Mouse (Mus musculus) neural tube, embryonic 13.5 days (tissue): ENCODE data around the gene Btbd8. TPM values are rescaled to one million over a fixed set of nuclear protein-coding genes. Genes with fewer than 3 reads are reported as not detected.

Experiments
- ATAC-seq: fragments of 200-750 bp; cut with Nextera tagmentation; 2 replicates; pipeline ENCODE4 v1.8.0; 2017; ENCODE audit warnings: low read depth, mild to moderate bottlenecking, moderate TSS enrichment, moderate library complexity
- H3K27ac ChIP-seq: fragments of 300-500 bp; sonication (generic); replicated peaks from 2 replicates; pipeline ENCODE4 v1.5.1; 2015; ENCODE audit warnings: moderate library complexity, mild to moderate bottlenecking, inconsistent platforms
- H3K27me3 ChIP-seq: fragments of 300-500 bp; sonication (generic); 2 replicates; pipeline ENCODE4 v1.6.1; 2015; ENCODE audit warnings: mild to moderate bottlenecking, inconsistent platforms
- H3K36me3 ChIP-seq: fragments of 300-500 bp; sonication (generic); 2 replicates; pipeline ENCODE4 v1.6.1; 2015; ENCODE audit warnings: mild to moderate bottlenecking, inconsistent platforms
- H3K4me1 ChIP-seq: fragments of 300-500 bp; sonication (generic); replicated peaks from 2 replicates; pipeline ENCODE4 v1.6.1; 2015; ENCODE audit warnings: inconsistent platforms
- H3K4me2 ChIP-seq: fragments of 300-500 bp; sonication (generic); 2 replicates; pipeline ENCODE4 v1.6.1; 2015; ENCODE audit warnings: inconsistent platforms, mild to moderate bottlenecking, moderate library complexity
- H3K4me3 ChIP-seq: fragments of 300-500 bp; sonication (generic); 2 replicates; pipeline ENCODE4 v1.5.1; 2015; ENCODE audit warnings: mild to moderate bottlenecking, inconsistent platforms
- H3K9ac ChIP-seq: fragments of 300-500 bp; sonication (generic); 2 replicates; pipeline ENCODE4 v1.6.1; 2015; ENCODE audit warnings: moderate library complexity, mild to moderate bottlenecking, inconsistent platforms
- H3K9me3 ChIP-seq: fragments of 300-500 bp; sonication (generic); 2 replicates; pipeline ENCODE4 v1.6.1; 2016; ENCODE audit warnings: inconsistent platforms
- whole genome bisulfite sequencing: fragments of 180-500 bp; shearing (Covaris S2); methylation state at CpG from one replicate; pipeline ENCODE4 v1.1.7; 2015; 5-methylcytosine and 5-hydroxymethylcytosine counted together
- polyA plus RNA-seq: library from polyadenylated mRNA; unstranded; fragments of >200 nt; fragmentation: Nextera tagmentation; extraction: Ambion mirVana; gene quantifications from 2 replicates; pipeline ENCODE4 v1.2.1, GENCODE M21; 2015

Btbd8 gene
- polyA plus RNA-seq, 1 experiment from 2014 or later = 11.0 TPM

DNA sequence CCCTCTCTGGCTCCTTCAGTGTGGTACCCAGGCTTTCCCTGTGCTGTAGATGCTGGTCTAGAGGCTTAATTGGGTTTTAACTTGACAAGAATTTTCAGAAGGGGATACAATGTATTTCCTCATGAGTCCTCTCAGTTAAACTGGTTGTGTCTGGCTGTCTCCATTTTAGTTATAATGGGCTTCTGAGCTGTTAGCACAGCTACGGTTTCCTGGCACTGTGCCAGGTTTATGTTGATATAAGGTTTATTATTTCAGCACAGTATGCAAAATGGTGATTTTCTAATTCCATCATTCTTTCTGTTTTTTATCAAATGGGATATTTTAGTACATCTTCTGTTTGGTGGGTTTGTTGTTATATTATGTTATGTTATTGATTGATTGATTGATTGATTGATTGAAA is 16.1 kb upstream of the Btbd8 start:
- Histone ChIP-seq H3K36me3 (no peaks in the 10 kb centered on the region), H3K9ac (no peak overlapping the region), H3K9me3 (no peaks in the 10 kb centered on the region), H3K27ac (no peak overlapping the region), H3K27me3 (no peaks in the 10 kb centered on the region), H3K4me1 (no peaks in the 10 kb centered on the region), H3K4me2 (no peak overlapping the region), H3K4me3 (no peak overlapping the region)
- 57% methylated on average over 1 of the region's 1 CpGs for WGBS
- ATAC-seq = no peak

DNA sequence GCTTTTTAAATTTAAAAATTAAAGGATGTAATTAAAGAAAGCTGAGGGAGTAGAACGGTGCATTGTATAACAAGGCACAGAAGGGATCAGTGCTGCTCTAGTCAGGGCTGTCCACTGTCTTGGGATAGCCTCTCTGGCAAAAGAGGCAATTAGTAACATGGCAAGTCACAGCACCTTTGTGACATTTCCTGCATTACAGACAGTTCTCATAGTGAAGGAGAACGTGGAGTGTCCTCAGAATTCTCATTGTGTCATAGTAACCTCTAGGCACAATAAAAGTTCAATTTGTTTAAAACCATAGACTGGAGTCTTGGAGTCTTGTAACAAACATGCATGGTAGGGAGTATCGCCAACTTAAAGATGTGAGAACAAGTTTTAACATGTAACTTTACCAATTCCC is 6.5 kb upstream of the Btbd8 start, which contains the start of gene Lpcat2b:
Gene Lpcat2b, plus strand, starts transcription at position 301 of the 400 bp plus-strand sequence.
- Histone ChIP-seq H3K9ac (no peak within 1 kb of the TSS), H3K27ac (no peak within 1 kb of the TSS), H3K4me2 (no peak within 1 kb of the TSS), H3K4me3 (no peak within 1 kb of the TSS), H3K36me3 (no peaks in the 10 kb centered on the region), H3K27me3 (0 out of 2 replicates have a peak, but pooled peaks cover 4% of the 10 kb centered on the region), H3K4me1 (no peaks in the 10 kb centered on the region), H3K9me3 (no peaks in the 10 kb centered on the region)
- WGBS = 82% methylated on average over 3 of the region's 3 CpGs
- no peak for ATAC-seq

- 76% methylated on average over 5 of the region's 5 CpGs for WGBS
- H3K4me3 ChIP-seq = no peak overlapping the region
- H3K9me3 ChIP-seq = no peaks in the 10 kb centered on the region
- no peaks in the 10 kb centered on the region for H3K36me3 ChIP-seq
- no peak overlapping the region for H3K9ac ChIP-seq
- H3K27me3 ChIP-seq = 0 out of 2 replicates have a peak, but pooled peaks cover 4% of the 10 kb centered on the region
- H3K27ac ChIP-seq = no peak overlapping the region
- H3K4me1 ChIP-seq = peaks cover 8% of the 10 kb centered on the region
- ATAC-seq = no peak
- no peak overlapping the region for H3K4me2 ChIP-seq
Measured at GRCm38 (mm10) chr5:107434001-107434400, 3.8 kb upstream of the Btbd8 start.

DNA sequence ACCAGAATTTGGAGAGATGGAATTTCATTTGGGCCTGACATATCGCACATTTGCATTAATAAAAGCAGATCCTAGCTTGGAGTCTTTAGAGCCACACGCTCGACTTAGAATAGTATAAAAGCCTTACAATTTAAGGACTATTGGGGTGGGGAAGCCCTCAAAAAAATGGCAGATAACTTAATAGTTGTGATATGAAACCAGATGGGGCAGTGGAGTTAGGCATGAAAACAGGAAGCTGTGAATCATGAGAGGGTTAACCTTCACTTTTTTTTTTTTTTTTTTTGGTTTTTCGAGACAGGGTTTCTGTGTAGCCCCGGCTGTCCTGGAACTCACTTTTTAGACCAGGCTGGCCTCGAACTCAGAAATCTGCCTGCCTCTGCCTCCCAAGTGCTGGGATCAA is 1.6 kb upstream of the Btbd8 start:
- no peaks in the 10 kb centered on the region for H3K9me3 ChIP-seq
- H3K4me3 ChIP-seq = no peak overlapping the region
- no peaks in the 10 kb centered on the region for H3K36me3 ChIP-seq
- 0 out of 2 replicates have a peak, but pooled peaks cover 4% of the 10 kb centered on the region for H3K27me3 ChIP-seq
- no peak for ATAC-seq
- WGBS = 93% methylated on average over 6 of the region's 6 CpGs
- no peak overlapping the region for H3K4me2 ChIP-seq
- no peak overlapping the region for H3K9ac ChIP-seq
- no peak overlapping the region for H3K27ac ChIP-seq
- peaks cover 10% of the 10 kb centered on the region for H3K4me1 ChIP-seq

- H3K36me3 ChIP-seq = no peaks in the 10 kb centered on the region
- no peak overlapping the region for H3K4me3 ChIP-seq
- peaks cover 10% of the 10 kb centered on the region for H3K4me1 ChIP-seq
- no peak overlapping the region for H3K27ac ChIP-seq
- H3K27me3 ChIP-seq = 0 out of 2 replicates have a peak, but pooled peaks cover under 1% of the 10 kb centered on the region
- H3K9me3 ChIP-seq = no peaks in the 10 kb centered on the region
- no peak overlapping the region for H3K4me2 ChIP-seq
- no peak overlapping the region for H3K9ac ChIP-seq
- 90% methylated on average over 6 of the region's 6 CpGs for WGBS
- ATAC-seq = no peak
Measured at GRCm38 (mm10) chr5:107436587-107437209, 1.1 kb upstream of the Btbd8 start.

- WGBS = 24% methylated on average over 7 of the region's 7 CpGs
- H3K9ac ChIP-seq = peak overlapping the region; percentile 95
- ATAC-seq = peak; percentile 12; the same call in 1 of the 2 replicates
- H3K4me3 ChIP-seq = peak overlapping the region; percentile 86
- H3K27me3 ChIP-seq = no peaks in the 10 kb centered on the region
- H3K4me1 ChIP-seq = peaks cover 10% of the 10 kb centered on the region
- H3K4me2 ChIP-seq = peak overlapping the region; percentile 66
- no peaks in the 10 kb centered on the region for H3K9me3 ChIP-seq
- H3K27ac ChIP-seq = peak overlapping the region; percentile 90
- no peaks in the 10 kb centered on the region for H3K36me3 ChIP-seq
Measured at GRCm38 (mm10) chr5:107438353-107438752, 556 bp downstream of the Btbd8 start.

DNA sequence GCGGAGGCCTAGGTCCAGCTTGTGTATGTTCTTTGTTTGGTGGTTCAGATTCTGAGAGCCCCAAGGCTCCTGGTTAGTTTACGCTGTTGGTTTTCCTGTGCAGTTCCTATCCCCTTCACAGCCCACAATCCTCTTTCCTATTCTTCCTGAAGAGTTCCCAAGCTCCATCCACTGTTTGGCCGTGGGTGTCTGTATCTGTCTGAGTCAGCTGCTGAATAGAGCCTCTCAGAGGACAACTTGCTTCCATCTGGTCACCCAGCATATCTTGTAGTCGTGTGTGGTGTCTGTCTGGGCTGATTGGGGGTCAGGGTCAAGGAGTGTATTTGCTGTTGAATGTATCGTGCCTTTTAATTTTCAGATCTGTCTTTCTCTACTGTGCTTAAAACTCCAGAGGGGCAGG is 4.1 kb downstream of the Btbd8 start:
- Histone ChIP-seq H3K4me2 (no peak overlapping the region), H3K9ac (no peak overlapping the region), H3K27me3 (no peaks in the 10 kb centered on the region), H3K36me3 (no peaks in the 10 kb centered on the region), H3K9me3 (no peaks in the 10 kb centered on the region), H3K4me1 (peaks cover 14% of the 10 kb centered on the region), H3K4me3 (no peak overlapping the region), H3K27ac (no peak overlapping the region)
- no peak for ATAC-seq
- 85% methylated on average over 5 of the region's 5 CpGs for WGBS

DNA sequence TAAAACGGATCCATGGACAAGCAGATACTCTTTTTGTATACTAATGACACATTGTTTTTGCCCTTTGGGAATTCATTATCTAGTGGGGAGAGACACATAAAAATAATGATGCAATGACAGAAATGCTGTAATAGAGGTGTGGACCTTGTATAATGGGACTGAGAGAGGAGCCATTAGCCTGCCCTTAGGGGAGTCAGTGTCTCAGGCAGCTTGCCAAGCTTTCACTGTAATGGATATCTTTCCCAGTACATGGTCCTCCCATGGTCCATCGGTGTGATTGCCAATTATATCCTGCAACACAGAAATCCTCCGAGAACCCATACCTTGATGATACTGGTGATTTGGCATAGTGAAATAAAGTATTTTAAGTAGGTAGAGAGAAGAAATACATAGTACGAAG is 6.5 kb downstream of the Btbd8 start:
- Histone ChIP-seq H3K27ac (peak overlapping the region; percentile 62; the same call in 1 of the 2 replicates), H3K4me3 (no peak overlapping the region), H3K36me3 (no peaks in the 10 kb centered on the region), H3K4me1 (0 out of 2 replicates have a peak, but pooled peaks cover 3% of the 10 kb centered on the region), H3K27me3 (no peaks in the 10 kb centered on the region), H3K9ac (no peak overlapping the region), H3K4me2 (no peak overlapping the region), H3K9me3 (no peaks in the 10 kb centered on the region)
- peak; percentile 72; the same call in 1 of the 2 replicates for ATAC-seq
- 62% methylated on average over 4 of the region's 4 CpGs for WGBS

DNA sequence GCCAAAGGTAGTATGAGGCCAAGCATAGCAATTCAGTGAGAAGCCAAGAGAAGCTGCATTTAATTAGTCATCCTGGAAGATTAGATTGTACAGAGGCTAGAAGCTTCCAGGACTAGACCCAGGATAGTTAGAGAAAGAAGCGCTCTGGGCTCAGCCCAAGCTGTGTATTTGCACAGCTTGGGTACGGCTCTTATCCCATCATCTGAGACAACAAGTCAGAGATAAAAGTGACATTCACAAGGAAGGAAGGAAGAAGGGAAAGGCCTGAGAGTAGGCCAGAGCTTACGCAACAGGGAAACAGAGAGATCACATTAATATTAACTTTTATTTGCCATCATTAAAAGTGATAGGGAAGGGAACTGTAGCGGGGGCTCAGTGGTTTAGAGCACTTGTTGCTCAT is 10.2 kb downstream of the Btbd8 start:
- Histone ChIP-seq H3K27me3 (no peaks in the 10 kb centered on the region), H3K4me3 (no peak overlapping the region), H3K36me3 (0 out of 2 replicates have a peak, but pooled peaks cover 4% of the 10 kb centered on the region), H3K27ac (no peak overlapping the region), H3K9me3 (no peaks in the 10 kb centered on the region), H3K9ac (no peak overlapping the region), H3K4me1 (0 out of 2 replicates have a peak, but pooled peaks cover 3% of the 10 kb centered on the region), H3K4me2 (no peak overlapping the region)
- no peak for ATAC-seq
- 90% methylated on average over 4 of the region's 4 CpGs for WGBS

- Histone ChIP-seq H3K27me3 (no peaks in the 10 kb centered on the region), H3K4me3 (no peak overlapping the region), H3K36me3 (0 out of 2 replicates have a peak, but pooled peaks cover 4% of the 10 kb centered on the region), H3K4me1 (0 out of 2 replicates have a peak, but pooled peaks cover 3% of the 10 kb centered on the region), H3K9ac (no peak overlapping the region), H3K9me3 (no peaks in the 10 kb centered on the region), H3K4me2 (no peak overlapping the region), H3K27ac (no peak overlapping the region)
- ATAC-seq = no peak
- WGBS = 92% methylated on average over 4 of the region's 4 CpGs
Measured at GRCm38 (mm10) chr5:107448784-107449183, 11.0 kb downstream of the Btbd8 start.

DNA sequence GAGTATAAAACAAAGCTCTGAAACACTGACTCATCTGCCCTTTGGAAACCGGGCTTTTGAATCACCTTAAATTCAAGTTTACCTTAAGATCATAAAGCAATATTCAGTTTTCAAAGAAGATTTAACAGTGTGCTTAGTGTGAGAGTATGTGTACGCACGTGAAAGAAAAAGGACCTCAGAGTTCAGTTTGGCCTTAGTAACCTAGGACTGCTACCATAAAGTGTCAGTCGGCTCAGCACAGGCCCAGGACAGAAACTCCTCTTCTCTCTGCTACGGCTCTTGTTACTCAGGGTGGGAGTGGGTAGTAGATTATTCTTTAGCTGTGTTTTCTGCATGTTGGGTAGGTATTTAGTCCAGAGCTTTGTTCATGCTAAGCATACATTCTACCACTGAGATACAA is 11.8 kb downstream of the Btbd8 start:
- Histone ChIP-seq H3K4me3 (no peak overlapping the region), H3K9me3 (no peaks in the 10 kb centered on the region), H3K36me3 (0 out of 2 replicates have a peak, but pooled peaks cover 4% of the 10 kb centered on the region), H3K4me2 (no peak overlapping the region), H3K9ac (no peak overlapping the region), H3K4me1 (no peaks in the 10 kb centered on the region), H3K27ac (no peak overlapping the region), H3K27me3 (no peaks in the 10 kb centered on the region)
- ATAC-seq = no peak
- 88% methylated on average over 5 of the region's 5 CpGs for WGBS

- no peak for ATAC-seq
- no peak overlapping the region for H3K9ac ChIP-seq
- no peaks in the 10 kb centered on the region for H3K4me1 ChIP-seq
- no peaks in the 10 kb centered on the region for H3K27me3 ChIP-seq
- H3K9me3 ChIP-seq = no peaks in the 10 kb centered on the region
- no peak overlapping the region for H3K4me2 ChIP-seq
- H3K27ac ChIP-seq = no peak overlapping the region
- H3K4me3 ChIP-seq = no peak overlapping the region
- 0 out of 2 replicates have a peak, but pooled peaks cover 4% of the 10 kb centered on the region for H3K36me3 ChIP-seq
- WGBS = 94% methylated on average over 5 of the region's 5 CpGs
Measured at GRCm38 (mm10) chr5:107450299-107450698, 12.5 kb downstream of the Btbd8 start.
